Mouse (Mus musculus): Measurements from ENCODE around the gene Fnip1.

- TF ChIP-seq CTCF (IDR thresholded peaks at IDR 0.05; ENCODE audit: control insufficient read depth, insufficient read depth, insufficient replicate concordance, low read depth, low read length), result no peak
- no peak for TF ChIP-seq POLR2A (IDR thresholded peaks at IDR 0.05; ENCODE audit: control insufficient read depth, low read depth, low read length)
These were observed 61.8 kb downstream of the Fnip1 start for GRCm38 (mm10) chr11:54499838-54500237.

Data from testis, adult 2 months (tissue).